Mouse (Mus musculus) neural tube, embryonic 11.5 days (tissue): ENCODE data around the gene Cmss1. TPM values are rescaled to one million over a fixed set of nuclear protein-coding genes. Genes with fewer than 3 reads are reported as not detected.

Source experiments
- ATAC-seq: fragments of 200-750 bp; cut with Nextera tagmentation; 2 replicates; pipeline ENCODE4 v1.8.0; 2017; ENCODE audit warnings: moderate number of reproducible peaks, mild to moderate bottlenecking, moderate TSS enrichment, moderate library complexity; ENCODE audit not compliant: insufficient read depth, low FRiP score, low TSS enrichment
- DNase-seq: peaks from one replicate; pipeline ENCODE4 v3.0.0-alpha.2; 2015; ENCODE audit warnings: low spot score
- H3K27ac ChIP-seq: fragments of 300-500 bp; sonication (generic); 2 replicates; pipeline ENCODE4 v1.5.1; 2014; ENCODE audit warnings: low read depth, mild to moderate bottlenecking, low read length
- H3K27me3 ChIP-seq: fragments of 300-500 bp; sonication (generic); 2 replicates; pipeline ENCODE4 v1.6.1; 2014; ENCODE audit warnings: mild to moderate bottlenecking, low read length, mixed read lengths; ENCODE audit not compliant: control insufficient read depth, insufficient read depth
- H3K36me3 ChIP-seq: fragments of 300-500 bp; sonication (generic); 2 replicates; pipeline ENCODE4 v1.6.1; 2014; ENCODE audit warnings: mild to moderate bottlenecking, low read length, moderate library complexity, mixed read lengths; ENCODE audit not compliant: control insufficient read depth, insufficient read depth
- H3K4me1 ChIP-seq: fragments of 300-500 bp; sonication (generic); 2 replicates; pipeline ENCODE4 v1.6.1; 2014; ENCODE audit warnings: low read length, mixed read lengths; ENCODE audit not compliant: control insufficient read depth, insufficient read depth
- H3K4me2 ChIP-seq: fragments of 300-500 bp; sonication (generic); 2 replicates; pipeline ENCODE4 v1.6.1; 2014; ENCODE audit warnings: low read depth, mild to moderate bottlenecking, moderate library complexity
- H3K4me3 ChIP-seq: fragments of 300-500 bp; sonication (generic); 2 replicates; pipeline ENCODE4 v1.5.1; 2014; ENCODE audit warnings: low read depth, low read length
- H3K9ac ChIP-seq: fragments of 300-500 bp; sonication (generic); 2 replicates; pipeline ENCODE4 v1.6.1; 2014; ENCODE audit warnings: mild to moderate bottlenecking, low read length
- H3K9me3 ChIP-seq: fragments of 300-500 bp; sonication (generic); 2 replicates; pipeline ENCODE4 v1.6.1; 2016; ENCODE audit warnings: low read length; ENCODE audit not compliant: control insufficient read depth
- WGBS: fragments of 180-500 bp; shearing (Covaris S2); extraction: QIAGEN DNeasy Blood & Tissue Kit; methylation state at CpG from one replicate; pipeline ENCODE4 v1.1.7; 2014; 5-methylcytosine and 5-hydroxymethylcytosine counted together
- polyA plus RNA-seq: library from polyadenylated mRNA; unstranded; fragments of >200 nt; fragmentation: Nextera tagmentation; extraction: Ambion mirVana; gene quantifications from 2 replicates; pipeline ENCODE4 v1.2.1, GENCODE M21; 2014

Gene Cmss1
- polyA plus RNA-seq, 1 experiment from 2014 or later, result 40.6 TPM

DNA sequence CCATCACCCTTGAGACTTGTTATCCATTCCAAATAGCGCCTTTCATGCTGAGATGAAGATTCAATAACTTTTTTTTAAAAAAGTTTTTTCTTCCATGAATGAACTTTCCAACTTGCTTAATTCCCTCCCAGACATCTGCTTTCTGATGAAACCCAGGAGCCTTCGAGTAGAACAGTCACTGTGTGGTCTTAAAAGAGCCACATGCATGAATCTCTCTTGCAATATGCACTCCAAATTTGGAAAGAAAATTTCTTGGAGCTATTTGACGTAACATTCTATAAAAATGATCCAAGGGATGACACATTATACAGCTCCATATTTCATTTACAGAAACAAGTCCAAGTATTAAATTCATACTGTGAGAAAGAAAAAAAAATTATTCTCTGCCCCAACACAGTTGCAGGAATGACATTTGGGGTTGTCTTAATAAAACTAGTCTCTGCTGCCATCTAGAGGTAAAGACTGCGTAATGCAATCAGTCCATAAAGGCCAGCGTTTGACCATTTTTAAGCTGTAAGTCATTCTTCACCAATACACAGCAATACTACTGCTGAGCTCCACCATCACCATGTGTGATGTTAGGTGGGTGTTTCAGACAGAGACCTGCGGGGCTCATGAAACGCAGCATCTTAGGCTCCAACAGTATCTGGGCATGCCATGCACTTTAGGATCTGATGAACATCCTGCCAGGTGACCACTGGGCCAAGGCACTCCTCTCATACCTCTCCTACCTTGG lies 13.1 kb downstream of the Cmss1 start:
- Histone ChIP-seq H3K27ac (no peak overlapping the region), H3K9ac (no peak overlapping the region), H3K4me1 (no peaks in the 10 kb centered on the region), H3K4me2 (no peak overlapping the region), H3K9me3 (no peaks in the 10 kb centered on the region), H3K36me3 (no peaks in the 10 kb centered on the region), H3K27me3 (no peaks in the 10 kb centered on the region), H3K4me3 (no peak overlapping the region)
- peak; percentile 38; the same call in 1 of the 2 replicates for ATAC-seq
- peak; percentile 37 for DNase-seq
- 46% methylated on average over 7 of the region's 7 CpGs for WGBS

DNA sequence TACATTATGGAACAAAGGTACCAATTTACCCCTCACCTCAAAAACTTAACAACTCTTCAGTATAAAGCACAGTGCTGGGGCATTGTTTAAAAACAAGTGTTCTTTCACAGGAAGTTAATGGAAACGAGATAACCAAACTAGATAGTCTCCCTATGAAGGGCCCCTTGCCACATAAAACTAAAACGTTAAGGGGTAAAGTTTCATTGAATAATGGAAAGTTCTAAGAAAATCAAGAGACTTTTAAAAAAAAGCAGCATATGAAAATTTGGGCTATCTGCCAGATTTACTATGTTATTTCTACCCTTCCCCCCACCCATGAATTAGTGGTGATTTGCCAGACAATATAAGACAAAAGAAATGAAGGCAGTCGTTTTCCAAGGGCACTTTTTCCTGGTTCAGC lies 21.5 kb downstream of the Cmss1 start:
- DNase-seq, result no peak
- Histone ChIP-seq H3K36me3 (no peaks in the 10 kb centered on the region), H3K27ac (no peak overlapping the region), H3K4me1 (no peaks in the 10 kb centered on the region), H3K9me3 (no peaks in the 10 kb centered on the region), H3K4me3 (no peak overlapping the region), H3K4me2 (no peak overlapping the region), H3K27me3 (no peaks in the 10 kb centered on the region), H3K9ac (no peak overlapping the region)
- no peak for ATAC-seq
- 61% methylated on average over 3 of the region's 3 CpGs for WGBS

DNA sequence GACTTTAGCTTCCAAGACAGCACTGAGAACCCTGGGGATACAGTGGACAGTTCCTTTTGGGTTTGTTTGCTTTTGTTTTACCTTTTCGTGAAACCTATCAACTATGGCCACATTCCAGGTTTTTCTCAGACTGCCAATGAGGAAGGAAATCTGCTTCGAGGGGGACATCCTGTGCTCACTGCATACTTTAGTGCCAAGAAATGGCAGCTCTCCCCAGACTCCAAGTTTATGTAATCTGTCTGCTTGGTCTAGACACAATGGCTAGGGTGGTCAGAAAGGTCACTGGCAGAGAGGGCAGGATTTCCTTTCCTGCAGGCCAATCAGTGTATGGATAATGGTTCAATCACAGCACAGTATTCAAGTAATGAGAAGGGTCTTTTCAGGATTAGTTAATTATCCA lies 24.7 kb downstream of the Cmss1 start:
- no peaks in the 10 kb centered on the region for H3K4me1 ChIP-seq
- no peaks in the 10 kb centered on the region for H3K9me3 ChIP-seq
- WGBS, result 90% methylated on average over 2 of the region's 2 CpGs
- H3K9ac ChIP-seq, result no peak overlapping the region
- H3K4me3 ChIP-seq, result no peak overlapping the region
- H3K27ac ChIP-seq, result no peak overlapping the region
- H3K36me3 ChIP-seq, result no peaks in the 10 kb centered on the region
- no peak for DNase-seq
- H3K4me2 ChIP-seq, result no peak overlapping the region
- ATAC-seq, result no peak
- no peaks in the 10 kb centered on the region for H3K27me3 ChIP-seq

DNA sequence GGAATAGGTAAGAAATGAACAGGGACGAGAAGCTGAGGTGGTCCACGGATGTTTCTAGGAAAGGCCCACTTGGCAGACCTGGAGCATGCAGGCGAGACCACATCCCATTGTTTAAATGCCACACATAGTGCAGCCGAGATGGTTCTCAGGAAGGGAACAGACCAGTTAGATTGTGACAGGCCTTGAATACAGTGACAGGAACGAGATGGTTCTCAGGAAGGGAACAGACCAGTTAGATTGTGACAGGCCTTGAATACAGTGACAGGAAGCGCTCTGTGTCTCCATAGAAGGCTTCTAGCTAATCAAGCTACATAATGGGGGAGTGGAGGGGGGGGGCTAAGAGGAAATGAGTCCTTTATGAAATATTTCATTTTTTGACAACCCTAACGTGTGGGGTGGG lies 26.6 kb downstream of the Cmss1 start:
- H3K9ac ChIP-seq, result no peak overlapping the region
- WGBS, result 87% methylated on average over 7 of the region's 7 CpGs
- H3K4me1 ChIP-seq, result no peaks in the 10 kb centered on the region
- DNase-seq, result no peak
- H3K4me3 ChIP-seq, result no peak overlapping the region
- no peaks in the 10 kb centered on the region for H3K27me3 ChIP-seq
- H3K9me3 ChIP-seq, result no peaks in the 10 kb centered on the region
- no peaks in the 10 kb centered on the region for H3K36me3 ChIP-seq
- no peak overlapping the region for H3K27ac ChIP-seq
- no peak for ATAC-seq
- no peak overlapping the region for H3K4me2 ChIP-seq

DNA sequence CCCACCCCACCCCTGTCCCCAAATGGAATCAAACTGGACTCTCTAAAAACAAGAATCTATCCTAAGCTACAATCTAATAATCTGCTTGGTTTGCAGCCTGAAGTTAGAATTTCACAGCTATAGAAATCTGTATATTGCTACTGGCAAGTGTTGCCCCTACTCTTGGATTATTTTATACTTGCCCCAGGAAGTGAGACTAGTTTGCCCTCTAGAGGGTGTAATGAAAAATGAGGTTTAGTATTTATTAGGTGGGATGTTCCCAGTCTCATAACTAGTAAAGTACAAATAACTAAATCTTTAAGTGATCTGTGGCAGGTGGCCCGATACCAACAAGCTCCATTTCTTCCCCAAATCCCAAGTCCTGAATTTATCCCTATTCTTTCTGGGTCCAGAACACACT lies 29.1 kb downstream of the Cmss1 start:
- DNase-seq (no peak), ATAC-seq (no peak)
- Histone ChIP-seq H3K36me3 (no peaks in the 10 kb centered on the region), H3K9me3 (no peaks in the 10 kb centered on the region), H3K27ac (no peak overlapping the region), H3K4me2 (no peak overlapping the region), H3K4me1 (no peaks in the 10 kb centered on the region), H3K9ac (no peak overlapping the region), H3K27me3 (no peaks in the 10 kb centered on the region), H3K4me3 (no peak overlapping the region)
- 93% methylated on average over 1 of the region's 1 CpGs for WGBS

DNA sequence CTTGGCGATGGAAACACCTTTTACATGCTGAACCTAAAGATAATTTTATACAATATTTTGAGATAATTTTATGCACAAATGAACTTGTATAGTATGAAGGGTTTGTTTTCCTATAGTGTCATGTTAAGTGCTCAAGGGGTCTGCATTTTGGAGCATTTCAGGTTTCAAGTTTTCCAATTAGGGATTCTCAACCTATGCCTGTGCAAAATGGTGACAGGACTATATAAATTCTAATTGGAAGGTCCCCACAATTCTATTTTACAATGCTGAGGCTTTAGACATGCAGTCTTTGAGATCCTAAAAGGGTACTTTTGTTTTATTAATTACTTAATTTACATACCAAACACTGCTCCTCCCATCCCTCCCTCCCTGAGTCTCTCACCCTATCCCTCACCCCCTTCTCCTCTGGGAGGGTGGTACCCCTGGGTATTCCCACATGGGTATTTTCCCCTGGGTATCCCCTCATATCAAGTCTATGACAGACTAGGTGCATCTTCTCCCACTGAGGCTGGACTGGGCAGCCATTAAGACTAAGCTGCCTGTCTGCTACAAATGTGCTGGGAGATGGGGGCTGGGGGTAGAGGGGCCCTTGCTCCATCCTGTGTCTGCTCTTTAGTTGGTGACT lies 30.8 kb downstream of the Cmss1 start:
- Histone ChIP-seq H3K9me3 (no peaks in the 10 kb centered on the region), H3K27me3 (no peaks in the 10 kb centered on the region), H3K4me1 (no peaks in the 10 kb centered on the region), H3K36me3 (no peaks in the 10 kb centered on the region), H3K27ac (no peak overlapping the region), H3K9ac (no peak overlapping the region), H3K4me2 (no peak overlapping the region), H3K4me3 (no peak overlapping the region)
- ATAC-seq (no peak), DNase-seq (no peak)
- 93% methylated on average over 1 of the region's 1 CpGs for WGBS

DNA sequence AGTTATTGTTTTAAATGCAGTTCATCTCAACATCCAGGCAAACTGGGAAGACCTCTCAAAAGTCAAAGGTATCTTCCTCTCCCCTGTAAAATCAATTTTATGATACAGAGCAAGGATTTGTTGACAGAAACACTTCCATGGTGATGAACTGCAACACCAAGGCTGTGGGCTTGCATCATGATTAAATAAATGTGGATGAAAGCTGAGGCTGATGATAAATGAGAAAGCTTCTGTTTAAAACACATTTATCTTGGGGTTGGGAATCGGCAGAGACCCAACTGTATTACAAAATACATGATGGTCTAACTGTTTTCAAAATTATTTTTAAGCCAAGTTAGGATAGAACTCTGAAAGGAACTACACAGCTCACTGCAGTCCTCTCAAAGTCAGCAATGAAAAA lies 32.8 kb downstream of the Cmss1 start:
- no peak for ATAC-seq
- no peak overlapping the region for H3K27ac ChIP-seq
- no peak for DNase-seq
- WGBS, result 86% methylated on average over 1 of the region's 1 CpGs
- H3K9me3 ChIP-seq, result no peaks in the 10 kb centered on the region
- no peaks in the 10 kb centered on the region for H3K4me1 ChIP-seq
- no peaks in the 10 kb centered on the region for H3K36me3 ChIP-seq
- H3K9ac ChIP-seq, result no peak overlapping the region
- no peaks in the 10 kb centered on the region for H3K27me3 ChIP-seq
- no peak overlapping the region for H3K4me3 ChIP-seq
- H3K4me2 ChIP-seq, result no peak overlapping the region

DNA sequence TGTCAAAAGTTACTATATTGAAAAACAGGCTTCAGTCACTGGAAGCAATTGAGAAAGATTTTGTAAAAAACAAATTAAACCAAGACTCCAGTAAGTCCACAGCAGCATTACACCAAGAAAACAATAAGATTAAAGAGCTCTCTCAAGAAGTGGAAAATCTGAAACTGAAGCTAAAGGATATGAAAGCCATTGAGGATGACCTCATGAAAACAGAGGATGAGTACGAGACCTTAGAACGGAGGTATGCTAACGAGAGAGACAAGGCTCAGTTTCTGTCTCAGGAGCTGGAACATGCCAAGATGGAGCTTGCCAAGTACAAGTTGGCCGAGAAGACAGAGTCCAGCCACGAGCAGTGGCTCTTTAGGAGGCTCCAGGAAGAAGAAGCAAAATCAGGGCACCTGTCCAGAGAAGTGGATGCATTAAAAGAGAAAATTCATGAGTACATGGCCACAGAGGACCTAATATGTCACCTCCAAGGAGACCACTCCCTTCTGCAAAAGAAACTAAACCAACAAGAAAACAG lies 35.8 kb downstream of the Cmss1 start:
- no peaks in the 10 kb centered on the region for H3K36me3 ChIP-seq
- no peak overlapping the region for H3K27ac ChIP-seq
- 97% methylated on average over 5 of the region's 5 CpGs for WGBS
- no peaks in the 10 kb centered on the region for H3K4me1 ChIP-seq
- no peaks in the 10 kb centered on the region for H3K9me3 ChIP-seq
- H3K4me3 ChIP-seq, result no peak overlapping the region
- ATAC-seq (no peak), DNase-seq (no peak)
- no peaks in the 10 kb centered on the region for H3K27me3 ChIP-seq
- no peak overlapping the region for H3K4me2 ChIP-seq
- H3K9ac ChIP-seq, result no peak overlapping the region
